Mouse (Mus musculus): ENCODE measurements around the gene Tead3.

- no peak for TF ChIP-seq CTCF (IDR thresholded peaks at IDR 0.05; ENCODE audit: control insufficient read depth, insufficient read depth, insufficient read length)
- no peak for TF ChIP-seq USF1 (IDR thresholded peaks at IDR 0.05; ENCODE audit: low read depth)
- TF ChIP-seq MAX (IDR thresholded peaks at IDR 0.05), result peak; percentile 28
- no peak for TF ChIP-seq MYOG (IDR thresholded peaks at IDR 0.05; ENCODE audit: control insufficient read depth, extremely low read depth, insufficient read length)
Measured at GRCm38 (mm10) chr17:28313212-28313879, 37.3 kb downstream of the Tead3 start, which contains the start of gene Fance.

Data from C2C12 (cell line).